Mouse (Mus musculus): Measurements from ENCODE around the gene Slc27a3.

- peak; percentile 50; the same call in 1 of the 2 replicates for TF ChIP-seq POLR2A (IDR thresholded peaks at IDR 0.05; ENCODE audit: low read depth, low read length)
- TF ChIP-seq CTCF (IDR thresholded peaks at IDR 0.05; ENCODE audit: borderline replicate concordance, insufficient read depth, low read length) = no peak
Observed at GRCm38 (mm10) chr3:90432811-90433219, 43.1 kb upstream of the Slc27a3 start.

All from embryonic fibroblast, embryonic 13.5 days (primary cell).